Mouse (Mus musculus) midbrain, embryonic 11.5 days (tissue): ENCODE measurements around the gene Hcrtr2. TPM values are rescaled to one million over a fixed set of nuclear protein-coding genes. Genes with fewer than 3 reads are reported as not detected.

Experiments
- ATAC-seq: fragments of 200-750 bp; cut with Nextera tagmentation; 2 replicates; pipeline ENCODE4 v1.8.0; 2017; ENCODE audit warnings: moderate TSS enrichment, moderate library complexity; ENCODE audit not compliant: low FRiP score
- DNase-seq: peaks from one replicate; pipeline ENCODE4 v3.0.0; 2015; ENCODE audit warnings: low spot score; ENCODE audit errors: missing footprints
- H3K27ac ChIP-seq: fragments of 300-500 bp; sonication (generic); 2 replicates; pipeline ENCODE4 v1.5.1; 2014; ENCODE audit warnings: low read depth, low read length
- H3K27me3 ChIP-seq: fragments of 300-500 bp; sonication (generic); 2 replicates; pipeline ENCODE4 v1.6.1; 2014; ENCODE audit warnings: mild to moderate bottlenecking, low read length, moderate library complexity, mixed read lengths; ENCODE audit not compliant: control insufficient read depth, insufficient read depth
- H3K36me3 ChIP-seq: fragments of 300-500 bp; sonication (generic); 2 replicates; pipeline ENCODE4 v1.6.1; 2014; ENCODE audit warnings: mild to moderate bottlenecking, low read length, moderate library complexity, mixed read lengths; ENCODE audit not compliant: control insufficient read depth, insufficient read depth
- H3K4me1 ChIP-seq: fragments of 300-500 bp; sonication (generic); 2 replicates; pipeline ENCODE4 v1.6.1; 2014; ENCODE audit warnings: low read length; ENCODE audit not compliant: control insufficient read depth, insufficient read depth
- H3K4me2 ChIP-seq: fragments of 300-500 bp; sonication (generic); 2 replicates; pipeline ENCODE4 v1.6.1; 2014; ENCODE audit warnings: mild to moderate bottlenecking, moderate library complexity
- H3K4me3 ChIP-seq: fragments of 300-500 bp; sonication (generic); 2 replicates; pipeline ENCODE4 v1.5.1; 2014; ENCODE audit warnings: low read depth, low read length
- H3K9ac ChIP-seq: fragments of 300-500 bp; sonication (generic); 2 replicates; pipeline ENCODE4 v1.6.1; 2014; ENCODE audit warnings: low read length
- H3K9me3 ChIP-seq: fragments of 300-500 bp; sonication (generic); 2 replicates; pipeline ENCODE4 v1.6.1; 2016; ENCODE audit warnings: low read length; ENCODE audit not compliant: control insufficient read depth
- WGBS: fragments of 180-500 bp; shearing (Covaris S2); extraction: QIAGEN DNeasy Blood & Tissue Kit; methylation state at CpG from one replicate; pipeline ENCODE4 v1.1.7; 2014; 5-methylcytosine and 5-hydroxymethylcytosine counted together
- polyA plus RNA-seq: library from polyadenylated mRNA; unstranded; fragments of >200 nt; fragmentation: Nextera tagmentation; extraction: Ambion mirVana; gene quantifications from 2 replicates; pipeline ENCODE4 v1.2.1, GENCODE M21; 2014

Hcrtr2 gene
- polyA plus RNA-seq, result 0.50 and 0.52 TPM in 2 replicates

- Histone ChIP-seq H3K27ac (no peak within 1 kb of the TSS), H3K9me3 (no peaks in the 10 kb centered on the region), H3K36me3 (no peaks in the 10 kb centered on the region), H3K4me2 (peak within 1 kb of the TSS; percentile 87), H3K4me3 (peak within 1 kb of the TSS; percentile 49), H3K27me3 (peaks cover 4% of the 10 kb centered on the region; the same call in 1 of the 2 replicates), H3K9ac (peak within 1 kb of the TSS; percentile 55), H3K4me1 (peaks cover 2% of the 10 kb centered on the region; the same call in 1 of the 2 replicates)
- WGBS, result 75% methylated on average over 6 of the region's 6 CpGs
- ATAC-seq, result peak; percentile 34
- no peak for DNase-seq
These were observed at the start of gene Hcrtr2 for GRCm38 (mm10) chr9:76323756-76324155. Gene Hcrtr2, minus strand, starts transcription at chr9:76323856.

- WGBS, result 87% methylated on average over 6 of the region's 6 CpGs
- Histone ChIP-seq H3K4me2 (no peak overlapping the region), H3K27me3 (no peaks in the 10 kb centered on the region), H3K27ac (no peak overlapping the region), H3K9ac (no peak overlapping the region), H3K4me3 (no peak overlapping the region), H3K9me3 (no peaks in the 10 kb centered on the region), H3K4me1 (no peaks in the 10 kb centered on the region), H3K36me3 (no peaks in the 10 kb centered on the region)
- ATAC-seq, result no peak
- DNase-seq, result no peak
These were observed 41.2 kb upstream of the Hcrtr2 start for GRCm38 (mm10) chr9:76364874-76365273.

DNA sequence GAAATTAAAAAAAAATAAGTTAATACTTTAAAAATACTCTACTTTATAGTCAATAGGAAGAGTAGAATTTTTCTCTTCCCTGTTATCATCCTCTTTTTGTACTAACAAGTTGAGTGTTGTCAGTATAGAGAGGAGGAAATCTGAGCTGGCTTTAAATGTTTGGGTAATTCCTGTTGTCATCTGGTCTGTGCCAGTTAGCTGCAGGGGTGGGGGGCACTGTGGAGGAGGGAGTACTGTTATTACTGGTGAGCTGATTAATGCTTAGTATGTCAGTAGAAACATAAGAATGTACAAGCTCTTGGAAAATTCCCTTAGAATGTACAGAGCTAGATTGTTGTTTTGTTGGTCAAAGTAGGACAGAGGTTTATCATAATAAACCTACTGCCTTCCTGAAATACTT lies 36.7 kb upstream of the Hcrtr2 start:
- Histone ChIP-seq H3K27me3 (no peaks in the 10 kb centered on the region), H3K9ac (no peak overlapping the region), H3K27ac (no peak overlapping the region), H3K4me1 (no peaks in the 10 kb centered on the region), H3K4me2 (no peak overlapping the region), H3K36me3 (no peaks in the 10 kb centered on the region), H3K9me3 (no peaks in the 10 kb centered on the region), H3K4me3 (no peak overlapping the region)
- ATAC-seq (no peak), DNase-seq (no peak)

- H3K4me3 ChIP-seq, result no peak overlapping the region
- no peak overlapping the region for H3K27ac ChIP-seq
- no peak overlapping the region for H3K4me2 ChIP-seq
- H3K4me1 ChIP-seq, result no peaks in the 10 kb centered on the region
- WGBS, result 76% methylated on average over 3 of the region's 3 CpGs
- H3K9ac ChIP-seq, result no peak overlapping the region
- H3K27me3 ChIP-seq, result no peaks in the 10 kb centered on the region
- H3K36me3 ChIP-seq, result no peaks in the 10 kb centered on the region
- H3K9me3 ChIP-seq, result no peaks in the 10 kb centered on the region
- DNase-seq (no peak), ATAC-seq (peak; percentile 40; the same call in 1 of the 2 replicates)
These were observed 28.7 kb upstream of the Hcrtr2 start for GRCm38 (mm10) chr9:76352346-76352745.

GRCm38 (mm10) chr9:76347298-76347697 lies 23.6 kb upstream of the Hcrtr2 start:
- 90% methylated on average over 1 of the region's 1 CpGs for WGBS
- ATAC-seq (no peak), DNase-seq (no peak)

DNA sequence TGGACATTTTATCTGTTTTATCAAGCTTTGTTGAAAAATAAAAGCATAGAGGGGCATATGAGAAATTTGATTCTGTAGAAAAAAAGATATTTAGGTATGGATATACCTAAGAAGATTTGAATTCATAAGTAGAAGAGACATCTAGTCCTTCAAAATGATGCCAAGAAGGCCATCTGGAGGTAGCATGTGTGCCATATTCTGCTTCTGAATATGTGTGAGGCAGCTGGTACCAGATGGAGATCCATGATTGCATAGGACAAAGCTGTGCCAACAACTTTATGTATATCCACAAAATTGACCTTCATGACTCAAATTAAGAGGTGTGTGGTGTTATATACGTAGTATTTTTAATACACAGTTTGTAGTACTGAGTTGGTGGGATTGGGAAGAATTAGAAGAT lies 7.4 kb upstream of the Hcrtr2 start:
- WGBS, result 83% methylated on average over 1 of the region's 1 CpGs

More at GRCm38 (mm10) chr9:76347298-76347697, 23.6 kb upstream of the Hcrtr2 start:
- no peaks in the 10 kb centered on the region for H3K27me3 ChIP-seq
- no peak overlapping the region for H3K4me3 ChIP-seq
- no peak overlapping the region for H3K27ac ChIP-seq
- H3K36me3 ChIP-seq, result no peaks in the 10 kb centered on the region
- no peak overlapping the region for H3K4me2 ChIP-seq
- H3K9me3 ChIP-seq, result no peaks in the 10 kb centered on the region
- H3K4me1 ChIP-seq, result no peaks in the 10 kb centered on the region
- H3K9ac ChIP-seq, result no peak overlapping the region

GRCm38 (mm10) chr9:76323186-76323701 lies 412 bp downstream of the Hcrtr2 start:
- Histone ChIP-seq H3K4me3 (peak overlapping the region; percentile 49), H3K4me2 (peak overlapping the region; percentile 87), H3K27me3 (peaks cover 4% of the 10 kb centered on the region; the same call in 1 of the 2 replicates), H3K9ac (peak overlapping the region; percentile 55), H3K4me1 (peaks cover 2% of the 10 kb centered on the region; the same call in 1 of the 2 replicates), H3K27ac (no peak overlapping the region), H3K36me3 (no peaks in the 10 kb centered on the region), H3K9me3 (no peaks in the 10 kb centered on the region)
- WGBS, result under 1% methylated on average over 29 of the region's 29 CpGs
- ATAC-seq (peak; percentile 86), DNase-seq (peak; percentile 94)

More for the DNA sequence above, 7.4 kb upstream of the Hcrtr2 start:
- Histone ChIP-seq H3K4me2 (no peak overlapping the region), H3K9me3 (no peaks in the 10 kb centered on the region), H3K9ac (no peak overlapping the region), H3K4me3 (no peak overlapping the region), H3K27me3 (no peaks in the 10 kb centered on the region), H3K4me1 (no peaks in the 10 kb centered on the region), H3K27ac (no peak overlapping the region), H3K36me3 (no peaks in the 10 kb centered on the region)
- DNase-seq (no peak), ATAC-seq (no peak)

DNA sequence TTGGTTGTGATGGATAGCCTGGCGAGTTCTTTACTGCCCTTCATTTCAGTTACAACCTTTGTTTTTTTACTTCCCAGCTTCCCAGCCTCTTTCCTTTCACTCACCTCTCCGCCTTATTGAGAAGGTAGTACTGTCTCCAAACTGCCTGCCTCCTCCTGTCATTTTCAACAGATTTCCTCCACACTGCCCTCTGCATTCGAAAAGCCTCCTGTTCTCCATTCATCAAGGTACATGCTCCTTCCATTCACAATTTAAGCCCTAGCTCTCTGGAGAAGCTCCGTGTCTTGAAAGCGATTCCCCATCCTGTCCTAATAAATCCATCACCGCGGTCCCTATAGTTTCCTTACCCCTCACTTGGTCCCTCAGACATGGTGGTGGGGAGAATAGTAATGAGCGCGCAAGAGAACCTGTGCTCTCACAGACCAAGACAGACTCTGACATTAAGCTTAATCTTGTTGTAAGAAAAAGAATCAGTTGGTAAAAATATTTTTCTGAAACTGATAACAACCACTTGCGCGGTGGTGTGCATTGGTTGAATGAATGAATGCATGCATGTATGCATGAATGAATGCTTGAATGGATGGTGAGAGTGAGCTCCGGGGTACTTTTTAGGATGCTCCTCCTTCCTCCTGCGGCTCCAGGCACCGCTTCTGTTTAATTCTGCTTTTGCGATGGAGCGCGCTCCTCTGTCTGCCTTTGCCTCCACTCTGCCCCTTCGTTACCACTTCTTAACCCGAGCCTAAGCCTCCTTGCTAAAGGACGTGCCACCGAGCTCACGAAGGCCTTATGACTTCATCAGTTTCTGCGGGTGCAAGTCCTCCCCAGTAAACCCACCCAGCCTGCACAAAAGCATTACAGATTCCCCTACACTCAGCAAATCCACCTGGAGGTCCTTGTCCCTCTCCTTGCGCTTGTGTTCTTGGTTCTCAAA lies 1.3 kb downstream of the Hcrtr2 start:
- WGBS, result 5% methylated on average over 24 of the region's 24 CpGs
- peak; percentile 92 for DNase-seq

GRCm38 (mm10) chr9:76321589-76321988 lies 2.1 kb downstream of the Hcrtr2 start:
- no peak overlapping the region for H3K4me3 ChIP-seq
- H3K9ac ChIP-seq, result no peak overlapping the region
- no peak overlapping the region for H3K4me2 ChIP-seq
- H3K9me3 ChIP-seq, result no peaks in the 10 kb centered on the region
- H3K4me1 ChIP-seq, result peaks cover 2% of the 10 kb centered on the region; the same call in 1 of the 2 replicates
- ATAC-seq, result no peak
- no peaks in the 10 kb centered on the region for H3K36me3 ChIP-seq
- WGBS, result 87% methylated on average over 4 of the region's 4 CpGs
- H3K27me3 ChIP-seq, result peaks cover 4% of the 10 kb centered on the region; the same call in 1 of the 2 replicates
- no peak overlapping the region for H3K27ac ChIP-seq
- DNase-seq, result no peak

More for the DNA sequence above, 1.3 kb downstream of the Hcrtr2 start:
- Histone ChIP-seq H3K27me3 (peaks cover 4% of the 10 kb centered on the region; the same call in 1 of the 2 replicates), H3K36me3 (no peaks in the 10 kb centered on the region), H3K27ac (no peak overlapping the region), H3K9ac (peak overlapping the region; percentile 55), H3K4me1 (peaks cover 2% of the 10 kb centered on the region; the same call in 1 of the 2 replicates), H3K4me2 (peak overlapping the region; percentile 87), H3K4me3 (peak overlapping the region; percentile 49), H3K9me3 (no peaks in the 10 kb centered on the region)
- peak; percentile 43; the same call in 1 of the 2 replicates for ATAC-seq
